Mouse (Mus musculus) kidney, adult 2 months (tissue): ENCODE data around the gene Nod1. TPM values are rescaled to one million over a fixed set of nuclear protein-coding genes. Genes with fewer than 3 reads are reported as not detected.
A peak's percentile ranks its signal among the peaks of the same experiment; 100 is the strongest.
"Not testable (repeated sequence)": the region's sequence is repeated elsewhere in the genome, so short reads cannot be mapped to it uniquely, and the experiment has no call there.

ENCODE experiments used
- DNase-seq: peaks from one replicate; pipeline ENCODE4 v3.0.0; 2021
- H3K27ac ChIP-seq: fragments of 200-500 bp; 2 replicates; pipeline ENCODE4 v1.5.1; 2012; ENCODE audit warnings: low read depth, low read length, control low read depth, inconsistent platforms; ENCODE audit not compliant: insufficient read depth
- H3K27me3 ChIP-seq: fragments of 200-500 bp; replicated peaks from 2 replicates; pipeline ENCODE4 v1.6.1; 2012; ENCODE audit warnings: mild to moderate bottlenecking, moderate library complexity, low read length, inconsistent platforms; ENCODE audit not compliant: control insufficient read depth, insufficient read depth
- H3K36me3 ChIP-seq: fragments of 200-500 bp; 2 replicates; pipeline ENCODE4 v1.6.1; 2012; ENCODE audit warnings: mild to moderate bottlenecking, moderate library complexity, low read length, inconsistent platforms; ENCODE audit not compliant: control insufficient read depth, insufficient read depth
- H3K4me1 ChIP-seq: fragments of 200-500 bp; 2 replicates; pipeline ENCODE4 v1.6.1; 2011; ENCODE audit warnings: low read length; ENCODE audit not compliant: control insufficient read depth, insufficient read depth
- H3K4me3 ChIP-seq: fragments of 200-500 bp; 2 replicates; pipeline ENCODE4 v1.5.1; 2011; ENCODE audit warnings: mild to moderate bottlenecking, low read depth, low read length, control low read depth; ENCODE audit not compliant: insufficient read depth
- CTCF ChIP-seq: fragments of 200-500 bp; conservative IDR thresholded peaks from 2 replicates; pipeline ENCODE4 v1.5.1; 2011; ENCODE audit warnings: low read depth, mild to moderate bottlenecking, control low read depth, low read length, moderate library complexity, mixed read lengths; ENCODE audit not compliant: insufficient read depth, insufficient read length
- POLR2A ChIP-seq: fragments of 200-500 bp; IDR thresholded peaks from one replicate; pipeline ENCODE4 v1.6.1; 2011; ENCODE audit warnings: low read depth, low read length, control low read depth
- WGBS: fragments of 180-500 bp; shearing (Covaris S2); methylation state at CpG from one replicate; pipeline ENCODE4 v1.1.7; 2018; 5-methylcytosine and 5-hydroxymethylcytosine counted together
- polyA plus RNA-seq: library from polyadenylated mRNA; depleted of rRNA; stranded (reverse); fragments of >200 nt; gene quantifications from 2 replicates; pipeline ENCODE4 v1.2.3, GENCODE M21; 2012

Gene Nod1
- polyA plus RNA-seq, 1 experiment: 14.0 TPM

GRCm38 (mm10) chr6:54965234-54965633 is 7.2 kb downstream of the Nod1 start:
- TF ChIP-seq POLR2A (no peak), CTCF (no peak)
- Histone ChIP-seq H3K36me3 (no peaks in the 10 kb centered on the region), H3K4me1 (no peaks in the 10 kb centered on the region), H3K4me3 (no peak overlapping the region), H3K27me3 (no peaks in the 10 kb centered on the region), H3K27ac (no peak overlapping the region)
- DNase-seq: no peak
- WGBS: 49% methylated on average over 5 of the region's 5 CpGs

DNA sequence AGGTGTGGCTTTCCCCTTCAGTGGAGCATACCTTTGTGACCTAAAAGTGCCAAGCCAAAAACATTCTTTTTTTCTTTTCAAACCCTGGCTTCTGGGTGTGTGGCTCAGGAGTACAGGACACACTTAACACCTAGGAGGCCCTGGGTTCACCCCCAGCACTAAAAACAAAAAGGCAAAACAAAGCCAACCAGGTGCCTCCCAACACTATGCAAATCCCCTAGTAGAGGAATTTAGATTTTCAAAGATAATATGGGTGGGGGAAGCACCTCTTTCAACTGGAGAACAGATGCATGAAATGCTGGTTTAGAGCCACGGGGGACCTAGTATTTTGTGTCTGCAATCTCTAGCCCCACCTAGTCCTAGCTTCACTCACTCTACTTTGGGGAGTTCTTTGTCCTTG is 7.7 kb downstream of the Nod1 start:
- DNase-seq: no peak
- TF ChIP-seq POLR2A (no peak), CTCF (no peak)
- Histone ChIP-seq H3K4me3 (no peak overlapping the region), H3K36me3 (no peaks in the 10 kb centered on the region), H3K4me1 (no peaks in the 10 kb centered on the region), H3K27me3 (no peaks in the 10 kb centered on the region), H3K27ac (no peak overlapping the region)
- 67% methylated on average over 1 of the region's 1 CpGs for WGBS

GRCm38 (mm10) chr6:54963599-54963998 is 8.8 kb downstream of the Nod1 start:
- DNase-seq: no peak
- H3K4me1 ChIP-seq: no peaks in the 10 kb centered on the region
- H3K36me3 ChIP-seq: no peaks in the 10 kb centered on the region
- H3K4me3 ChIP-seq: no peak overlapping the region
- H3K27me3 ChIP-seq: no peaks in the 10 kb centered on the region
- TF ChIP-seq POLR2A: no peak
- H3K27ac ChIP-seq: no peak overlapping the region
- WGBS: 96% methylated on average over 2 of the region's 2 CpGs

GRCm38 (mm10) chr6:54957655-54958054 is 14.8 kb downstream of the Nod1 start:
- WGBS: 84% methylated on average over 8 of the region's 8 CpGs
- no peak for DNase-seq
- Histone ChIP-seq H3K36me3 (no peaks in the 10 kb centered on the region), H3K27ac (no peak overlapping the region), H3K4me1 (peaks cover 16% of the 10 kb centered on the region; the same call in 1 of the 2 replicates), H3K4me3 (no peak overlapping the region), H3K27me3 (no peaks in the 10 kb centered on the region)
- no peak for TF ChIP-seq CTCF
- TF ChIP-seq POLR2A: no peak

- Histone ChIP-seq H3K4me1 (peaks cover 16% of the 10 kb centered on the region; the same call in 1 of the 2 replicates), H3K27ac (no peak overlapping the region), H3K4me3 (no peak overlapping the region), H3K36me3 (no peaks in the 10 kb centered on the region), H3K27me3 (no peaks in the 10 kb centered on the region)
- WGBS: 73% methylated on average over 1 of the region's 1 CpGs
- peak; percentile 40 for DNase-seq
- TF ChIP-seq POLR2A: no peak
- no peak for TF ChIP-seq CTCF
Measured at GRCm38 (mm10) chr6:54956425-54956824, 16.0 kb downstream of the Nod1 start.

GRCm38 (mm10) chr6:54955949-54956348 is 16.5 kb downstream of the Nod1 start:
- H3K27me3 ChIP-seq: no peaks in the 10 kb centered on the region
- peaks cover 16% of the 10 kb centered on the region; the same call in 1 of the 2 replicates for H3K4me1 ChIP-seq
- TF ChIP-seq POLR2A (no peak), CTCF (no peak)
- DNase-seq: no peak
- no peak overlapping the region for H3K27ac ChIP-seq
- H3K36me3 ChIP-seq: no peaks in the 10 kb centered on the region
- H3K4me3 ChIP-seq: no peak overlapping the region

- DNase-seq: no peak
- TF ChIP-seq POLR2A (no peak), CTCF (no peak)
- no peaks in the 10 kb centered on the region for H3K27me3 ChIP-seq
- H3K27ac ChIP-seq: peak overlapping the region; percentile 81
- 71% methylated on average over 10 of the region's 10 CpGs for WGBS
- H3K36me3 ChIP-seq: no peaks in the 10 kb centered on the region
- no peak overlapping the region for H3K4me3 ChIP-seq
- peaks cover 16% of the 10 kb centered on the region; the same call in 1 of the 2 replicates for H3K4me1 ChIP-seq
Measured at GRCm38 (mm10) chr6:54954659-54955414, 17.6 kb downstream of the Nod1 start.

DNA sequence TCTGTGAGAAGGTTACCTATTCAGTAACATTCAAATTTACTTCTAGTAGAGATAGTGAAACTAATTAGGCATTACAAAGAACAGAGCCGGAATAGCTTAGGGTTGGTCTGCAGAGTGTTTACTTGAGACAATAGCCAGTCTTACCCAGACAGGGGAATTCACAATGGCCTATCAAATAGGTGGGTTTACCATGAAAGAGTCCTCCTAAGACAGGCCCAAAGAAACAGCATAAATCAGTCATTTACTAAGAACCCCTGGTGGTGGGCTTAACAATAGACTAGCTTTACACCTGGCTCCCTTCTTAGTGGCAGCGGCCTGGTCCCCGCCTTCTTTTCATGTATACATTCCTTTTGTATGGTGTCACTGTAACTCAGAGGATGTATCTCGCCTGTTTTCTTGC is 19.0 kb downstream of the Nod1 start:
- 97% methylated on average over 4 of the region's 4 CpGs for WGBS
- not testable (repeated sequence) for H3K27me3 ChIP-seq, DNase-seq, H3K36me3 ChIP-seq, H3K27ac ChIP-seq, H3K4me3 ChIP-seq
- peaks cover 16% of the 10 kb centered on the region; the same call in 1 of the 2 replicates for H3K4me1 ChIP-seq
